Mouse (Mus musculus): ENCODE measurements around the gene Jsrp1.

The Jsrp1 gene

DNA sequence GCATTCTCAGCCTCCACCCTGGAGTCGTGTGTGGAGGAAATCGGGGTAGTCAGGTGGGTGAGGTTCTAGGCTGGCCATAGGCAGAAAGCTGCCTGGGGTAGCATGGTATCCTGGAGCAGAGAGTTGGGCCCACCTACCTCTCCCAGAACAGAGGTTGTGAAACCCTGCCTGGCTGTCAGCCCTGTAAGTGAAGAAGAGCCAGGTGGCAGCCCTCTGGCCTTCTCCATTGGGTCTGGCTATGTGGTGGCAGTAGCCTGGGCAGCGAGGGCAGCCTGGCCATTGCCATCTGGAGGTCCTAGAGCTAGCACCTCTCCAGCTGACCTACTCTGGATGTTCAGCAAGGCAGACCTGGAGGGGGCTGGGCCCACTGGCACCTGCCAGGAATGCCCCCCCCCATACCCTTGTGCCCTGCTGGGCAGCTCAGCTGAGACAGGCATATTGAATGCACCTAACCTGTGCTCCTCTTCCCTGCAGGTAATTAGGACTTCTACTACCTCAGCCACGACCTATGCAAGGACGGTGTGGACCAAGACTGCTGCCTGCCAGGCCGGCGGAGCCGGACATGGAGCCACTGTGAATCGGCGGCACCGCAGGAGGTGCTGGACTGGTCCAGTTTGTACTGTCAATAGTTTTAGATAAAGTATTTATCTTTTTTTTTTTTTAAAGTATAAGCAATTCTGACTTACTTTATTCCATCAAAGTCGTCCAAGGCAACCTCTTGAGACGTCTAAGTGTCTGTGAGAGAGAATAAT is 20.1 kb downstream of the Jsrp1 start:
- CTCF ChIA-PET, result interaction anchor here (1.0 kb wide), 1 partner anchor 14 kb away, joined by 3 read pairs; no protein-coding TSS in a partner anchor

DNA sequence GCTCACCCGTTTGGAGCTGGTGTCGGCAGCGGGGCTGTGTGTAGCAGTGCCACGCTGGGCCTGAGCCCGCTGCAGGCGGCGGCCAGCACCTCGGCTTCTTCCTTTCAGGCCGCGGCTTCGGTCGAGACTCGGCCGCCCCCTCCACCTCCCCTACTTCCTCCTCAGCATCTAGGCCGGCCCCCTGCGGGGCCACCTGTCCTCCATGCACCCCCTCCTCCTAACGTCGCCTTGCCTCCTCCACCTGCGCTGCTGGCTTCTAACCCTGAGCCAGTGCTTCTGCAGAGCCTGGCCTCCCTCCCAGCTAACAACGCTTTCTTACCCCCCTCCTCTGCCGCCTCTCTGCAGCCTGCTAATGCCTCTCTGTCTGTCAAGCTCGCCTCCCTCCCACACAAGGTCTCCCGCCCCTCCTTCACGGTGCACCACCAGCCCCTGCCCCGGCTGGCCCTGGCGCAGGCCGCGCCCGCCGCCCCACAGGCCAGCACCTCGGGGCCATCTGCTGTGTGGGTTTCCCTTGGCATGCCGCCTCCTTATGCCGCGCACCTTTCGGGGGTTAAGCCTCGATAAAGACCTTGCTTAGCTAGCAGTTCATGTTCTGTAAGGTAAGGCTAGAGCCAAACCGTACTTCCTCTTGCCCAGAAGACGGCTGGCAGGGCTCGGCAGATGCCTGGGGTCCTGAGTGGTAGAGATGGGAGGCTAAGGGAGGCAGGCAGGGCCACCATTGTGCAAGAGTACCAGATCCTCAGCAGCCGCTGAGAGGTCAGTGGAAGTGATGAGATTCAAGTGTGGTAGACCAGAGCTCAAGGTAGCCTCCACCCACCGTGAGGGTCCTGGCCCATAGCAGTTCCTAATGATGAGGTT is 20.9 kb downstream of the Jsrp1 start:
- CTCF ChIA-PET, result interaction anchor here (0.5 to 1.0 kb wide), 2 partner anchors 13 to 15 kb away, joined by 3 read pairs; partner anchors contain the start of gene Amh

DNA sequence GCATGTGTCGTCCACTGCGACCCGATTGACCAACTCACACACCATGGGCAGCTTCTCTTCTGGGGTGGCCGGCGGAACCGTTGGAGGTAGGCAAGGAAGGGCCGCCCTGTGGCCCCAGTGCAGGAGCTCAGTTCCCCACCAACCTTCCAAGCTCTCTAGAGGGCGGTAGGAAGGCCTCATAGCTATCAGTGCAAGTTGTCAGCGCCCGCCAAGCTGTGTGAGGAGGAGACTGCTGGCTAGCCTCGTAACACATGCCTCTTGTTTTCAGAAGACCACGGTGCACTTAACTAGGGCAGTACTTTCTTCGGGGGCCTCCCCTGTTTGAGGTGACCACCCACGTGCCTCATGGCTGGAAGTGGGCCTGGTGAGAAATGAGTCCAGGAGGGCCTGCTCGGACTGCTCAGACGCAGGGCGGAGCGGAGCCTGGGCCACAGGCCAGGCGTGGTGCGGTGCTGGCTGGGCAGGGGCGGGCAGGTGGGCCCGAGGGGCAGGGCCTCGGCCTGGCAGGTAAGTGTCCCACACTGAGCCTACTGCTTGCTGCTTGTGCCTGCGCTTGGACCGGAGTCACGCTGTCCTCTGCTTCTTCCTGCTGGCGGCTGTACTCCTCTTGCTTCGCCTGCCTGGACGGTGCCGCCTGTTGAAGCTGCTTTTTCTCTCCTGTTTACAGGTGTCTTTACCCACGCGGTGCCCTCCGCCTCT is 21.7 kb downstream of the Jsrp1 start:
- CTCF ChIA-PET, result no interaction called here

DNA sequence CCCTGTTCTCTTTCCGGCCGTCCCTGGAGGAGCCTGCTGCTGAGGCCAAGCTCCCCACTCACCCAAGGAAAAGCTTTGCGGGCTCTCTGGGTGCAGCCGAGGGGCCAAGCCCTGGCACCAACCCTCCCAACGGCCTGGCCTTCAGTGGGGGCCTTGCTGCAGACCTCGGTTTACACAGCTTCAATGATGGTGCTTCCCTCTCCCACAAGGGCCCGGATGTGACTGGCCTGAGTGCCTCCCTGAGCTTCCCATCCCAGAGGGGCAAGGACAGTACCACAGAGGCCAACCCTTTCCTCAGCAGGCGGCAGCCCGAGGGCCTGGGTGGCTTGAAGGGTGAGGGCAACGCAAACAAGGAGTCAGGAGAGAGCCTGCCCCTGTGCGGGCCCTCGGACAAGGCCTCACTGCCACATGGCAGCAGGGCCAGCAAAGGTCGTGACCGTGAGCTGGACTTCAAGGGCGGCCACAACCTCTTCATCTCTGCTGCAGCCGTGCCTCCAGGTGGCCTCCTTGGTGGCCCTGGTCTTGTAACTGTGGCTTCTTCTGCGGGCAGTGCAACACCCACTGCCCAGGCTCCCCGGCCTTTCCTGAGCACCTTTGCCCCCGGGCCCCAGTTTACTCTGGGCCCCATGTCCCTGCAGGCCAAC is 22.4 kb downstream of the Jsrp1 start:
- CTCF ChIA-PET, result no interaction called here

DNA sequence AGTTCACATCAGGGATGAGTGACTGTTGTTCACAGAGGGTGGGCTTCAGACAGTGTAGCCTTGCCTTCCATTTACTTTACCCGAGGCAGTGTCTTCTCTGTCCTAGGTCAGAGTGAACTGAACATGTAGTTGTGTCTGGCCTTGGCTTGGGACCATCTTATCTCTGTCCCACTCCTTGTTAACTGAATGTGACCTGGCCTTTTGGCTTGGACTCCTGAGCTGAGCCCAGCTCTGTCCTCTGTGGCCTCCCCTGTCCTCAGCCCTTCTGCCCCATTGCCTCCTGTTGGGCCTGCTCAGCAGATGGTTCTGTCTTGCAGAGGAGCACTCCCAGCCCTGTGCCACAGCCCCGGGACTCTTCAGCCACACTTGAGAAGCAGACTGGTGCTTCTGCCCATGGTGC is 25.8 kb downstream of the Jsrp1 start:
- CTCF ChIA-PET, result no interaction called here

DNA sequence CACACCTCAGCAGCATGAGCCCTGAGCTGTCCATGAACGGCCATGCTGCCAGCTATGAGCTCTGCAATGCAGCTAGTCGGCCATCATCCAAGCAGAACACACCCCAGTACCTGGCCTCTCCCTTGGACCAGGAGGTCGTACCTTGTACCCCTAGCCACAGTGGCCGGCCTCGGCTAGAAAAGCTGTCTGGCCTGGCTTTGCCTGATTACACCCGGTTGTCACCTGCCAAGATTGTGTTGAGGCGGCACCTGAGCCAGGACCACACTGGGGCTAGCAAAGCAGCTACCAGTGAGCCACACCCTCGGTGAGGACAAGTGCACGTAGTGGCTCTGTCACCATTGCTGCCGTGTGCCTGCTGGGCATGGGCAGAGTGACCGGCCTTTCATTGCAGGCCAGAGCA is 27.3 kb downstream of the Jsrp1 start:
- CTCF ChIA-PET, result no interaction called here

DNA sequence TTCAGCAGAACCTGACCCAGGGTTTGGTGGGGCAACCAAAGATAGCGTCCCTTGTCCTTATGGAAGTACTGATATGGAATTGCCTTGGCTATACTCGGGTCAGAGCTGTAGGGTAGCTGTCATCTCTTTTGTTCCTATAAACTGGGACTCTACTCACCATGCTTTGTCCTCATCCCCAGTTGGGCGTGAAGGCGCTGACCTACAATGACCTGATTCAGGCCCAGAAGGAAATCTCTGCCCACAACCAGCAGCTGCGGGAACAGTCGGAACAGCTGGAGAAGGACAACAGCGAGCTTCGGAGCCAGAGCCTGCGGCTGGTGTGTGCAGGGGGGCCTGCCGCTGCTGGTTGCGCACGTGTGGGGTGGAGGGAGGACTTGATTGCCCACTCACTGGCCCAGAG is 28.4 kb downstream of the Jsrp1 start:
- CTCF ChIA-PET, result no interaction called here

DNA sequence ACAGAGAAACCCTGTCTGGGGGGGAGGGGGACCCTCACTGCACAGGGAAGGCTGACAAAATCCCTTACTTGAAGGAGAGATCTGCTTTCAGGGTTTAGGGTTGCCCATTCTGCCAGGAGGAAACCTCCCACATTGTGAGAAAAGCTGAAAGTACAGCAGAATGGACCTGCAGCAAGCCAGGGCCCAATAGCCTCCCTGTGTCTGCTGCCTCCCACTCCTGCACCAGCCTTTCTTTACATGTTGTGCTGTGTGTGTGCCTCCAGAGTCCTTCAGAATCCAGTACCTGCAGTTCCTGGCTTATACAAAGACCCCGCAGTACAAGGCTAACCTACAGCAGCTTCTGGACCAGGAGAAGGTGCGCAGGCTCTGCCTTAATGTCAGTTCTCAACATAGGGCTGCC is 29.0 kb downstream of the Jsrp1 start:
- CTCF ChIA-PET, result no interaction called here

DNA sequence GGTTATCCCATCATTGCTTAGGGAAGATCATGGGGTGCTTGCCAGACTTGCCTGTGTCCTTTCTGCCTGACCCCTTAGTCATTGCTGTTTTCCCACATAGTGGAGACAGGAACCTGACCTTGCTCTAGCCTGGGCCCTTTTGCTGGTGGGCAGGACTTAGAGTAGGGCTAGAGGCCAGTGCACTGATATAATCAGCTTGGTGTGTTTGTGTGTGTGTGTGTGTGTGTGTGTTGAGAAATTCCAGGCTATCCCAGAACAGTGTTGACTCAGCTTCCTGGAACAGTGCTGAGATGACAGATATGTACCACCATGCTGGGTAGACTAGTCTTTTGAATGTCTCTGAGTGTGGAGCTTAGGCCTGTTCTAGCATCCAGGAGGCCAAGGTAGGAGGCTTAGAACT is 33.7 kb downstream of the Jsrp1 start:
- CTCF ChIA-PET, result no interaction called here

DNA sequence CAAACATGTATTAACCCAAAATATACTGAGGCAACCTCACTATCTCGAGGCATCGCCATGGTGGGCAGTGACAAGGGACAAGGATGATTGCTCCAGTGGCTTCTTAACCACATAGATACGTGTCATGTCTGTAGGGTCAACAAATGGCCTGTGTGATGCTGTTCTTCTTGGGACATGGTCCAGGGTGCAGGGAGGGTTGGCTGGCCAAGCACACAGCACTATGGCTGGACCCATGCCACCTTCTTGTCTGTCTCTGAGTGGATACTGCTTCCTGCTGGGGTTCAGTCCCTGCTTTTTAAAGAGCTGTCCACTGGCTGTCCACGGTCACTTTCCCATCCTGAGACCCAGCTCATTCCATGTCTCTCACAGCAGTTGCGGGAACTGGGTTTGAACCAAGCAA is 36.2 kb downstream of the Jsrp1 start:
- CTCF ChIA-PET, result interaction anchor here (0.8 kb wide), 1 partner anchor 19 kb away, joined by 3 read pairs; no protein-coding TSS in a partner anchor

DNA sequence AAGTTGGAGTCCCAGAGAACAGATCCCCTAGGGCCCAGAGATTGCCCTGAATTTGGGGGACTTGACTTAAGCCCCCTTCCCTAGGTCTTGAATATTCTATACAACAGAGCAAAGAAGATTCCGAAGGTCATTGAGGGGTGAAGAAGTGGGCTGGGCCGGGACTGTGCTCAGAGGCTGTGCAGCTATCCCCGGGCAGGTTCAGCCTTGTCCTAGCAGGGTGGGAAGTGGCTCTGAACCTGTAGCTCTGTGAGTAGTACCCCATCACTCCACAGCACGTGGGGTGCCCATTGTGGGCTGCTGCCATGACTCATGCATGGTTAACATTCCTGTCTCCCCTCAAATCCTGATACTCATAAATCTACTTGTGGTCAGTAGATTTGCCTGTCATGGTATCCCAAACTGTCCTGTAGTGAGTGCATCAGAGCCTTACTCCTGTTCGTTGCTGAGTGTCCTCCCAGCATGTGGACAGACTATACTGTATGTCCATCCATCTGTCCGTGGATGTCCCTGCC is 36.9 kb downstream of the Jsrp1 start:
- CTCF ChIA-PET, result no interaction called here

DNA sequence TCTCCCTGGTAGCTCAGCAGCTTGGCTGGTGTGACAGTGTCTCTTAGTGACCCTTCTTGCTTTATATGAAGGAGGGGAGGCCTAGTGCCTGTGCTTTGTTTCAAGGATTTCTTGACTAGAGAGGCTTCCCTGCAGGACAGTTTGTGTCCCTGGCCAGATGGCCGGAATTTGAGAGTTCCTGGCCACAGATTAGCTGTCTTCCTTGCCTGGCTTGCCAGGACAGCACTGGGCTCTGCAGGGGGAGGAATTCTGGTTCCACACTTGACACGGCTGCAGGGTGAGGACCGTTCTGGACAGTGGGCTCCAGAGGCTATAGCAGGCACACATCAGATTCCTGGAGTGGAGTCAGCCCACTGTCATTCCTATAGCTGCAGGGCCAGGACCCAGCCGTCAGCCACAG is 37.6 kb downstream of the Jsrp1 start:
- CTCF ChIA-PET, result interaction anchor here (0.7 kb wide), 1 partner anchor 24 kb away, joined by 3 read pairs; no protein-coding TSS in a partner anchor

DNA sequence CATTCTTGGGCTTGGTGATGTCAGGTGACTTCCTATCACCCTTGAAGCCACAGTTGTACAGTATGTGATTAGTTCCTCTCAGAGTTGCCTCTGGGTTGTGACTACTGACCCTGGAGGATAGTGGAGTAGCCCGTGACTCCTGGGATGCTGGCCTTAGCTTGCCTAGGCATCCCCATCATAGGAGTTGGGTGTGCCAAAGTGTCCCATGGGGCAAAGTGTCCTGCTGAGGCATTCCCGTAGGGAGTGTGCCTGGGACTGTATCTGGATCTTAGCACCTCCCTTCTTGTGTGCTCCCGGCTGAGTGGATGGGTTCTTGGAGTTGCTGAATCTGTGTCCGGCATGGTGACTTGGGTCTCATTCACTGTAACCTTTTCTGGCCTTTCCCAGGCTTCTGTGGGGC is 38.3 kb downstream of the Jsrp1 start:
- CTCF ChIA-PET, result interaction anchor here (1.5 kb wide), 1 partner anchor 27 kb away, joined by 4 read pairs; no protein-coding TSS in a partner anchor

DNA sequence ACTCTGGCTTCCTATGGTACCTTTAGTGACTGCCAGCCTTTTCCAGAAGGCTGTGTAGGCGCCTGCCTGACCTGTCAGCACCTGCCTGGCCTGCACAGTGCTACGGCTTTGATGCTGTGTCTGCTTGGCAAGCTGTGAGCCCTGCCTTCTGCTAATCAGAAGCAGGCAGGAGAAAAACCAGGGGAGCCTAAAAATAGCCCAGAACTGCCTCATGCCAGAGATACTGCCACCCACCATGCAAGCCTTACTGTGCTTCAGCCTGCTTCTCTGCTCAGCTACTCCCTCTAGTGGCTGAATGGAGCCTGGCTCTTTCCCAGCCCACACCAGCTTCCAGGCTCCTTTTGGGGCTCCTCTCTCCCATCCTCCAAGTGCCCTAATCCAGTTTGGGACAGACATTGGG is 38.7 kb downstream of the Jsrp1 start:
- CTCF ChIA-PET, result interaction anchor here (0.6 to 1.5 kb wide), 2 partner anchors 27 to 131 kb away, joined by 4 read pairs; no protein-coding TSS in a partner anchor

DNA sequence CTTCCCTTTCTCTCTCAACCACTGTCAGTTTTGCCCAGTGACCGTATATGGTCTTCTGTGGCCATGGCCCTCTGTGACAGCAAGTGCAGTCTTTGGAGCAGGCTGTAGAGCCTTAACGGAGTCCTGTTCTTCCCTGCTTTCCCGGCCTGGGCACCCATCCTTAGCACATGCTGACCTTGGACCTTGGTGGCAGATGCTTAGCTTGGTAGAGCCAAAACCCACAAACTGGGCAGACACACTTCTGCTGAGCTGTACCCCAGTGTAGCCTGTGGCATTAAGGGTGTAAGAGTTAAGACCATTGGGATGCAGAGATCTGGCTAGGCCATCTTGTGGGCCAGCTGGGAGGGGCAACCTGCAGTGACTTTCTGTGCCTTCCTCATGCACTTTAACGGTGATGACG is 39.5 kb downstream of the Jsrp1 start:
- CTCF ChIA-PET, result interaction anchor here (1.5 kb wide), 1 partner anchor 26 kb away, joined by 4 read pairs; no protein-coding TSS in a partner anchor

DNA sequence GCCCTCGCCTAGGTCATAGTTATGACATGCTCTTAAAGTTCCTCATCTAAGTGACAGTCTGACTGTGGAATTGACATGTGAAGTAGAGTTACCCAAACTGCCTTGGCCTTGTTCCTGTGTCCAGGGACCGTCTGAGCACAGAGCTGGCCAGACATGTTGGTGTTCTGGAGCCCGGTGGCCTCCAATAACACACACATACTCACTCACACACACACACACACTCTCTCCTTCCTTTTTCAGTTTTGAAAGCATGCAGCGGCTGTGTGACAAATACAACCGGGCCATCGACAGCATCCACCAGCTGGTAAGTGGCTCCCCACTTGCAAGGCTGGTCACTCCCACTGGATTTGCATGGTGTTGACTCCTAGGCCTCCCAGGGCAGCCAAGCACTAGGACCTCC is 44.9 kb downstream of the Jsrp1 start:
- CTCF ChIA-PET, result no interaction called here

DNA sequence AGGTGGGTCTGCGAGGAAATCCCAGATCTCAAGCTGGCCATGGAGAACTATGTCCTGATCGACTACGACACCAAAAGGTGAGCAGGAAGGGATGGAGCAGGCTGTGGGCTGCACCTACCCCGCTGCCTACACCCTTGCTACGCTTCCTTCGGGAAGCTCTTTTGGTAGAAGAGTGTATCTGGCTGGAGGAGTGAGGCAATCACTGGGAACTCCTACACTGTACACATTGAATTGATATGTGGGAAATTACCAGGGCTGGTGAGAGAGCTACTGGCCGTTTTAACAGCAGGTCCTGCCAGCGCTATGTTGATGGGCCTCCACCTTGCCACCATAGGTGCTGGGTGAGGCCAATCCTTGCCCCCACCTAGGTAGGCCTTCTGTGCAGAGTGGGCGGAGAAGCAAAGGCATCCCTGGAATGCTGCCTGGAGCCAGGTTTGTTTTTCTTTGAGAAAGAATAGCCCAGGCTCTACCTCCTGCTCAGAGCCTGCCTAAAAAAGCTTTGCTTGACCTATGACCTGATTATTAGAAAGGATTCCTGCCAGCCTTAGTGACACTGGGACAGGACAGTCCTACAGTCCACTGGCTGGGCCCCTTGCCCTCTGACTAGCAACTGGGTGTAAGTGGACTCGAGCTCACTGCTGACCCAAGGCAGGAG is 47.0 kb downstream of the Jsrp1 start:
- CTCF ChIA-PET, result interaction anchor here (0.7 kb wide), 1 partner anchor 19 kb away, joined by 3 read pairs; no protein-coding TSS in a partner anchor

DNA sequence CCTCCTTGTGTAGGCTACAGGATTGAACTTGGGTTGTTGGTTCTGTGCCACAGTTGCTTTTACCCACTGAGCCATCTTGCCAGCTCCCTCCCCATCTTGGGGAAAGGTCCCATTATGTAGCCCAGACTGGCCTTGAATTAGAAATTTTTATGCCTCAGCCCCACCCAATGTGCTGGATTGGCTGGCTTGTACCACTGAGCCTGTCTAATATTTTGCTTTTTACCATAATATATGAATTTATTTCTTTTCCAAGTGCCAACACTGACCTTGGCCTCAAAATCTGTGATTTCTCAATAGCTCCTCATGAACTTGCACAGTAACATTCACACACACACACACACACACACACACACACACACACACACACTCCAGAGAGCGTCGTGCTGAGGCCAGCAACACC is 47.6 kb downstream of the Jsrp1 start:
- CTCF ChIA-PET, result interaction anchor here (0.6 to 0.7 kb wide), 2 partner anchors 11 to 18 kb away, joined by 3 read pairs; partner anchors contain the start of gene Dot1l

DNA sequence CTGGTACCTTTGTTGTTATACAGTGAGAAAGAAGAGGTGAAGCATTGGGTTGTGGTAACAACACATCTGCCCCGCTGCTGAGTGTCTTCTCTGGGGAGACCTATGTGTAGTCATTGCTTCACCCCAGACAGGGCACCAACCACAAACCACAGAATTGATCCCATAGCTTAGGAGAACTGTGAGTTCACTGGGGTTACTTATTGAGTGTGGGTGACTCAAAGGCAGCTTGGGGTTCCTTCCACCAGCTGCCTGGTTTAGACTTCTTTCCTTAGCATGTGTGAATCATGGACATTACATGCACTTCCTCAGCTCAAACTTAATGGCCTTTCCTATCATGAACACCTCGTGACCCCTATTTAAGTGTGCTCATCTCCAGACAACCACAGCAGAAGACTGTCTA is 49.8 kb downstream of the Jsrp1 start:
- CTCF ChIA-PET, result no interaction called here

DNA sequence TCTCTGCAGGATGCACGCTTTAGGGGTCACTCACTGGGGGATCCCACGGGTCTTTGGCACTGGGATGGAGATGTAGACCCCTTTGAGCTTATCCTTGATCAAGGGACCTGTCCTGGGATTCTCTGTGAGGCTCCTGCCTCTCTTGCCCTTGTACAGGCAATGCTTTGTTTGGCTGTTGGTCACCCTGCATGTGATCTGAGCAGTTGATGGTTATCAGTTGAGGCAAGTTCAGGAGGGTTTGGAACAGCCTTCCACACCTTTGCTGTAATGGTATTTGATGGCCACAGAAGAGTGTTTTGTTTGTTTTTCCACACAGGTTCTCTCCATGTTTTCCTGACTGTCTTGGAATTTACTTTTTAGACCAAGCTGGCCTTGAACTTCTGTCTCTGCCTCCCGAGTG is 51.5 kb downstream of the Jsrp1 start:
- CTCF ChIA-PET, result no interaction called here
